Mouse (Mus musculus) forebrain, embryonic 12.5 days (tissue): ENCODE measurements around the gene 5031439G07Rik. TPM values are rescaled to one million over a fixed set of nuclear protein-coding genes. Genes with fewer than 3 reads are reported as not detected.

ENCODE experiments used
- ATAC-seq: fragments of 200-750 bp; cut with Nextera tagmentation; 2 replicates; pipeline ENCODE4 v1.8.0; 2017; ENCODE audit warnings: moderate TSS enrichment; ENCODE audit not compliant: low FRiP score
- H3K27ac ChIP-seq: fragments of 300-500 bp; sonication (generic); 2 replicates; pipeline ENCODE4 v1.5.1; 2016; ENCODE audit warnings: mild to moderate bottlenecking
- H3K27me3 ChIP-seq: fragments of 300-500 bp; sonication (generic); 2 replicates; pipeline ENCODE4 v1.6.1; 2016; ENCODE audit warnings: mild to moderate bottlenecking
- H3K36me3 ChIP-seq: fragments of 300-500 bp; sonication (generic); replicated peaks from 2 replicates; pipeline ENCODE4 v1.6.1; 2016; ENCODE audit warnings: mild to moderate bottlenecking
- H3K4me1 ChIP-seq: fragments of 300-500 bp; sonication (generic); 2 replicates; pipeline ENCODE4 v1.6.1; 2016
- H3K4me2 ChIP-seq: fragments of 300-500 bp; sonication (generic); 2 replicates; pipeline ENCODE4 v1.6.1; 2016; ENCODE audit warnings: mild to moderate bottlenecking, moderate library complexity
- H3K4me3 ChIP-seq: fragments of 300-500 bp; sonication (generic); replicated peaks from 2 replicates; pipeline ENCODE4 v1.5.1; 2016; ENCODE audit warnings: mild to moderate bottlenecking
- H3K9ac ChIP-seq: fragments of 300-500 bp; sonication (generic); 2 replicates; pipeline ENCODE4 v1.6.1; 2016; ENCODE audit warnings: mild to moderate bottlenecking
- H3K9me3 ChIP-seq: fragments of 300-500 bp; sonication (generic); 2 replicates; pipeline ENCODE4 v1.6.1; 2016
- WGBS: fragments of 180-500 bp; shearing (Covaris S2); methylation state at CpG from one replicate; pipeline ENCODE4 v1.1.7; 2016; 5-methylcytosine and 5-hydroxymethylcytosine counted together
- polyA plus RNA-seq: library from polyadenylated mRNA; unstranded; fragments of >200 nt; fragmentation: Nextera tagmentation; extraction: Ambion mirVana; gene quantifications from 2 replicates; pipeline ENCODE4 v1.2.1, GENCODE M21; 2016

Gene 5031439G07Rik
- polyA plus RNA-seq, 1 experiment from 2014 or later = 14.5 TPM

- no peaks in the 10 kb centered on the region for H3K4me1 ChIP-seq
- no peaks in the 10 kb centered on the region for H3K9me3 ChIP-seq
- ATAC-seq = no peak
- H3K4me2 ChIP-seq = no peak overlapping the region
- no peak overlapping the region for H3K4me3 ChIP-seq
- H3K9ac ChIP-seq = no peak overlapping the region
- H3K27me3 ChIP-seq = no peaks in the 10 kb centered on the region
- WGBS = 86% methylated on average over 12 of the region's 12 CpGs
- H3K27ac ChIP-seq = no peak overlapping the region
- H3K36me3 ChIP-seq = peaks cover 72% of the 10 kb centered on the region
Measured at GRCm38 (mm10) chr15:84940102-84940501, 48.2 kb downstream of the 5031439G07Rik start.

DNA sequence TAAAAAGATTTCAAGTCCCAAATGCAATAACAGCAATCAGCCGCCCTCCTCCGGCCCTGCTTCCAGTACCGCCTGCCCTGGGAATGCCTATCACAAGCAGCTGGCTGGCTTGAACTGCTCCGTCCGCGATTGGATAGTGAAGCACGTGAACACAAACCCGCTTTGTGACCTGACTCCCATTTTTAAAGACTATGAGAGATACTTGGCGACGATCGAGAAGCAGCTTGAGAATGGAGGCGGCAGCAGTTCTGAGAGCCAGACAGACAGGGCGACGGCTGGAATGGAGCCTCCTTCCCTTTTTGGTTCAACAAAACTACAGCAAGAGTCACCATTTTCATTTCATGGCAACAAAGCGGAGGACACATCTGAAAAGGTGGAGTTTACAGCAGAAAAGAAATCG is 53.5 kb downstream of the 5031439G07Rik start:
- ATAC-seq = no peak
- peaks cover 98% of the 10 kb centered on the region for H3K36me3 ChIP-seq

GRCm38 (mm10) chr15:84932351-84932750 is 56.0 kb downstream of the 5031439G07Rik start:
- H3K27me3 ChIP-seq = no peaks in the 10 kb centered on the region
- H3K4me2 ChIP-seq = no peak overlapping the region
- H3K9ac ChIP-seq = no peak overlapping the region
- H3K4me1 ChIP-seq = no peaks in the 10 kb centered on the region
- no peak overlapping the region for H3K4me3 ChIP-seq
- no peaks in the 10 kb centered on the region for H3K9me3 ChIP-seq
- no peak for ATAC-seq
- 89% methylated on average over 5 of the region's 5 CpGs for WGBS
- no peak overlapping the region for H3K27ac ChIP-seq
- peaks cover 98% of the 10 kb centered on the region for H3K36me3 ChIP-seq

More for the DNA sequence above, 53.5 kb downstream of the 5031439G07Rik start:
- Histone ChIP-seq H3K27ac (no peak overlapping the region), H3K27me3 (no peaks in the 10 kb centered on the region), H3K9me3 (no peaks in the 10 kb centered on the region), H3K4me3 (no peak overlapping the region), H3K9ac (no peak overlapping the region), H3K4me1 (no peaks in the 10 kb centered on the region), H3K4me2 (no peak overlapping the region)
- 83% methylated on average over 16 of the region's 16 CpGs for WGBS

DNA sequence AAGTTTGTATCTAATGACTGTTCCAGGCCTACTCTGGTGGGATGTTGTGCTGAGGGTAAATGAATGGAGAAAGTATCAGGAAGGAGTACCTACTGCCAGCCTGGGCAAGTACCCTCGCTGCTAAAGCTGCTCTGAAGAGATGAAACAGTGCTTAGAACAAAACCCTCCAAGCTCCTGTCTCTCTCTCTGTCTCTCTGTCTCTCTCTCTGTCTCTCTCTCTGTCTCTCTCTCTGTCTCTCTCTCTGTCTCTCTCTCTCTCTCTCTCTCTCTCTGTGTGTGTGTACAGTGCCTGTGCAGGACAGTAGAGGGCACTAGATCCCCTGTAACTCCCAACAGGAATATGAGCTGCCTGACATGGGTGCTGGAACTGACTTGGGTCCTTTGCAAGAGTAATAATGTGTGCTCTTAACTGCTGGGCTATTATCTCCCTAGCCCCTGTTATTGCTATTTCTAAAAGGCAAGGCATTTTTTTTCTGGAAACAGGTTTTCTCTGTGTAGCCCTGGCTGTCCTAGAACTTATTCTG is 62.8 kb downstream of the 5031439G07Rik start:
- H3K9me3 ChIP-seq = no peaks in the 10 kb centered on the region
- H3K4me3 ChIP-seq = peak overlapping the region; percentile 91; the same call in 1 of the 2 replicates
- peak overlapping the region; percentile 38; the same call in 1 of the 2 replicates for H3K9ac ChIP-seq
- peaks cover 33% of the 10 kb centered on the region for H3K36me3 ChIP-seq
- WGBS = 56% methylated on average over 1 of the region's 1 CpGs
- H3K27ac ChIP-seq = no peak overlapping the region
- peak overlapping the region; percentile 64 for H3K4me2 ChIP-seq
- peaks cover 28% of the 10 kb centered on the region for H3K4me1 ChIP-seq
- no peaks in the 10 kb centered on the region for H3K27me3 ChIP-seq
- ATAC-seq = no peak

GRCm38 (mm10) chr15:84924781-84925315 is 63.5 kb downstream of the 5031439G07Rik start:
- peak overlapping the region; percentile 91 for H3K4me3 ChIP-seq
- H3K4me2 ChIP-seq = peak overlapping the region; percentile 64
- no peak overlapping the region for H3K27ac ChIP-seq
- no peak for ATAC-seq
- H3K9me3 ChIP-seq = no peaks in the 10 kb centered on the region
- peaks cover 28% of the 10 kb centered on the region for H3K4me1 ChIP-seq
- 20% methylated on average over 9 of the region's 9 CpGs for WGBS
- H3K36me3 ChIP-seq = peaks cover 26% of the 10 kb centered on the region
- H3K27me3 ChIP-seq = no peaks in the 10 kb centered on the region
- H3K9ac ChIP-seq = peak overlapping the region; percentile 98

- Histone ChIP-seq H3K27me3 (no peaks in the 10 kb centered on the region), H3K9me3 (no peaks in the 10 kb centered on the region), H3K4me2 (peak overlapping the region; percentile 64), H3K4me1 (peaks cover 28% of the 10 kb centered on the region), H3K4me3 (peak overlapping the region; percentile 91), H3K36me3 (peaks cover 14% of the 10 kb centered on the region), H3K9ac (peak overlapping the region; percentile 98), H3K27ac (peak overlapping the region; percentile 94)
- peak; percentile 74 for ATAC-seq
- under 1% methylated on average over 67 of the region's 68 CpGs for WGBS
Measured at GRCm38 (mm10) chr15:84923508-84924181, 64.7 kb downstream of the 5031439G07Rik start.

DNA sequence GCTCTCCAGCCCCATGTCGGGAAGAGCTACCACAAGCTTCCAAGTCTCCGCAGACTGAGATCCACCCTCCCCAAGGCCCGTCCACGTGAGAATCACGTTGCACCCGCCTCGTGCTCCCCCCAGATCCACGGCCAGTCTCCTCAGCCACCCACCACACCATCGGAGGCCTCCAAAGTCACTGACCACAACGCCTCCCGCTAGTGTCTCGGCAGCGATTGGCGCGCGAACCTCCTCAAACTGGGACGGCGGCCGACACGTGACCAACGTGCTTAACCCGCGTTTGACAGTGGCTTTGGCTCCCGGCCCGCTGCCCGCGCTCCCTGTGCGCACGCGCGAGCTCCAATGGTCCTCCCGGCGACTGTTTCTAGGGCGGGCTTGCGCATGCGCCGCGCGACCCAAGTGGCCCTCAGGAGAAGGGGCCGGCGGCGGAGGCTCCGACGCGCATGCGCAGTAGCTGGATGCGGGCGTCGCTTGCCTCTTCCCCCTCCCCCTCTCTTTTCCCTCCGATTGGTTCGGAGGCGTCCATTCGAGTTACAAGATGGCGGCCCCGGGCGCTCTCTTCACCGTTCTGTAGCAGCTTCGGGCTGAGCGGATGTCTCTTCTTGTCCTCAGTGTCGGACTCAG is 65.4 kb downstream of the 5031439G07Rik start, which contains the start of gene Nup50:
TSS of gene Nup50 (plus strand) at position 528 of the 624 bp plus-strand sequence.
- peak within 1 kb of the TSS; percentile 91 for H3K4me3 ChIP-seq
- H3K27me3 ChIP-seq = no peaks in the 10 kb centered on the region
- H3K4me1 ChIP-seq = peaks cover 28% of the 10 kb centered on the region
- WGBS = under 1% methylated on average over 60 of the region's 60 CpGs
- H3K9me3 ChIP-seq = no peaks in the 10 kb centered on the region
- peak within 1 kb of the TSS; percentile 98 for H3K9ac ChIP-seq
- H3K36me3 ChIP-seq = peaks cover 8% of the 10 kb centered on the region
- peak; percentile 91 for ATAC-seq
- peak within 1 kb of the TSS; percentile 94 for H3K27ac ChIP-seq
- peak within 1 kb of the TSS; percentile 85 for H3K4me2 ChIP-seq

- no peak within 1 kb of the TSS for H3K4me2 ChIP-seq
- H3K4me3 ChIP-seq = no peak within 1 kb of the TSS
- H3K4me1 ChIP-seq = peaks cover 18% of the 10 kb centered on the region
- ATAC-seq = no peak
- H3K27me3 ChIP-seq = no peaks in the 10 kb centered on the region
- no peak within 1 kb of the TSS for H3K27ac ChIP-seq
- H3K36me3 ChIP-seq = no peaks in the 10 kb centered on the region
- H3K9ac ChIP-seq = no peak within 1 kb of the TSS
- H3K9me3 ChIP-seq = no peaks in the 10 kb centered on the region
- 97% methylated on average over 3 of the region's 3 CpGs for WGBS
Measured at GRCm38 (mm10) chr15:84919938-84920337, 68.4 kb downstream of the 5031439G07Rik start, which contains the start of gene Gm29666. Gm29666 (minus strand) TSS chr15:84920038.

DNA sequence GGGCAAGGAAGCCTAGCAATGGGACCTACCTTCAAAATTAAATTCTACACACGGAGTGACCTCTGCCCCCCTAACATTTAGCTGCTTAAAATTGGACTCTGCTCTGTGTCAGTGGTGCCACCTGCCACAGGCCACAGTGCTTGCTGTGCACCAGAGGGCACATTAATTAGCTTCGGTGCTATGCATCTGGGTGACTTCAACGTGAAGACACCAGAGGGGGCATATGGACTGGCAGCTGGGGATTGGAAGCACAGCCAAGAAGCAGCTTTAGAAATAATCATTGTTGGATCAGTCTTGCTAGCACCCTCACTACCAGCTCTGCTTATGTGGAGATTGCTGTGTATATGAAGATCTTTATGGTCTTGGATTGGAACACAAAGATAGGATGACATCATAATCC is 75.2 kb downstream of the 5031439G07Rik start:
- H3K9me3 ChIP-seq = no peaks in the 10 kb centered on the region
- H3K27ac ChIP-seq = no peak overlapping the region
- H3K9ac ChIP-seq = no peak overlapping the region
- ATAC-seq = no peak
- WGBS = 89% methylated on average over 3 of the region's 3 CpGs
- no peaks in the 10 kb centered on the region for H3K4me1 ChIP-seq
- peaks cover 12% of the 10 kb centered on the region; the same call in 1 of the 2 replicates for H3K36me3 ChIP-seq
- no peaks in the 10 kb centered on the region for H3K27me3 ChIP-seq
- H3K4me2 ChIP-seq = no peak overlapping the region
- no peak overlapping the region for H3K4me3 ChIP-seq

- WGBS = 75% methylated on average over 7 of the region's 7 CpGs
- no peak for ATAC-seq
Measured at GRCm38 (mm10) chr15:84903843-84904385, 84.4 kb downstream of the 5031439G07Rik start.

GRCm38 (mm10) chr15:84898077-84898476 is 90.3 kb downstream of the 5031439G07Rik start:
- H3K4me3 ChIP-seq = no peak overlapping the region
- H3K4me2 ChIP-seq = 0 out of 2 replicates have a peak overlapping the region, but pooled peaks have one; percentile 11
- no peaks in the 10 kb centered on the region for H3K27me3 ChIP-seq
- H3K27ac ChIP-seq = peak overlapping the region; percentile 47
- WGBS = 43% methylated on average over 7 of the region's 7 CpGs
- no peaks in the 10 kb centered on the region for H3K36me3 ChIP-seq
- peaks cover 11% of the 10 kb centered on the region for H3K4me1 ChIP-seq
- H3K9ac ChIP-seq = no peak overlapping the region
- ATAC-seq = no peak
- H3K9me3 ChIP-seq = 0 out of 2 replicates have a peak, but pooled peaks cover 3% of the 10 kb centered on the region

More at GRCm38 (mm10) chr15:84903843-84904385, 84.4 kb downstream of the 5031439G07Rik start:
- Histone ChIP-seq H3K4me3 (no peak overlapping the region), H3K9ac (no peak overlapping the region), H3K4me2 (no peak overlapping the region), H3K9me3 (no peaks in the 10 kb centered on the region), H3K27me3 (no peaks in the 10 kb centered on the region), H3K36me3 (no peaks in the 10 kb centered on the region), H3K27ac (no peak overlapping the region), H3K4me1 (no peaks in the 10 kb centered on the region)

- no peak overlapping the region for H3K4me2 ChIP-seq
- no peak overlapping the region for H3K27ac ChIP-seq
- H3K36me3 ChIP-seq = no peaks in the 10 kb centered on the region
- peaks cover 11% of the 10 kb centered on the region for H3K4me1 ChIP-seq
- H3K27me3 ChIP-seq = no peaks in the 10 kb centered on the region
- 100% methylated on average over 1 of the region's 1 CpGs for WGBS
- no peak overlapping the region for H3K4me3 ChIP-seq
- H3K9ac ChIP-seq = no peak overlapping the region
- ATAC-seq = no peak
- 0 out of 2 replicates have a peak, but pooled peaks cover 3% of the 10 kb centered on the region for H3K9me3 ChIP-seq
Measured at GRCm38 (mm10) chr15:84896664-84897063, 91.7 kb downstream of the 5031439G07Rik start.
